Mouse (Mus musculus) adrenal gland, postnatal 10 days (tissue): ENCODE data around the gene Ndufa12. TPM values are rescaled to one million over a fixed set of nuclear protein-coding genes. Genes with fewer than 3 reads are reported as not detected.

Experiments
- DNase-seq: peaks from one replicate; pipeline ENCODE4 v3.0.0; 2021; ENCODE audit warnings: mixed read lengths
- long read RNA-seq, 2 experiments: library from polyadenylated mRNA; stranded (forward); transcript quantifications; one replicate each; pipeline ENCODE4 v2.0.0; 2021
- total RNA-seq, 2 experiments: library from RNA; stranded (reverse); gene quantifications; 2 replicates each; pipeline ENCODE4 v1.2.3; 2021

The Ndufa12 gene
- total RNA-seq: 100 to 1,000 TPM; 485 to 536 TPM
- long read RNA-seq, experiment 1, transcript Ndufa12-201 (4 exons, 1,110 nt): major isoform, 512 of 534 reads
- long read RNA-seq, experiment 1, partial matches to known transcripts: 12 of 534 reads
- long read RNA-seq, experiment 1, other reads (novel, unspliced or antisense): 7 of 534 reads
- long read RNA-seq, experiment 2, transcript Ndufa12-201 (4 exons, 1,110 nt): major isoform, 459 of 475 reads
- long read RNA-seq, experiment 2, partial matches to known transcripts: 7 of 475 reads
- long read RNA-seq, experiment 2, other reads (novel, unspliced or antisense): 9 of 475 reads

DNA sequence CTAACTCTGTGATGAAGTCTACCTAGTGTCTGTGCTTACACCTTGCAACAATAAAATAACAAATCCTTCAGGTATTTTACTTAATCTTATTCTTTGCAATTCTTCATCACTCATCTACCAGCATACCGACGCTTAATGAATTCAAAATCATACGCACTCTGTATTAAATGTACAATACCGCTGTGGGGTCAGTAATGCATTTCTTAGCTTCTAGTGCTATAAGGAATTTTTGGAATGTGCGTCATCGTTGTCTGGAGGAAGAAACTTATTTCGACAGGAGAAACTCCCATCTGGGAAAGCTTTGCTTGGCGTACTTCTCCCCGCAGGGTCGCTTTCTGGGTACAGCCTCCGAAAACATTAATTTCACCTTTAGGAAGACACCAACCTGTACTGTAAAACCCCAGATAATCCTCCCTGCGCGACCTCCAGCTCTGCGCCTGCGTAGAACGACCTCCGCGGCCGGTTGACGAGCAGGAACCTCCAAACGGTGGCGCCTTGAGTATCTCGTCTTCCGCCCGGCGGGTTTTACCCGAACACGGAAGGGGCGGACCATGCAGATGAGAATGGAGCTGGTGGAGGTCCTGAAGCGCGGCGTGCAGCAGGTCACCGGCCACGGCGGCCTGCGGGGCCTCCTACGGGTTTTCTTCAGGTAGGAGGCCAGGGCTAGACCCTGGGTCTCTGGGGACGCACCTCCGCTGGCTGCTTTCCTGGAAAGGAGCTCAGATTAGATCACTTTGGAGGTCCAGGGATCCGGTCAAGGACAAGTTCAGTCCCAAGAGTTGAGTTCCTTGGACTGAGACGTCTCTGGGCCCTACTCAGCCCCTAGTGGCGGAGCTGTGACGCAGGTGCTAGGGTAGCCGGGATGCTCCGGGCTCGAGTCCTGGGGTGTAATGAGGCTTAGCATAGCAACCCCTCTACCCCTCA lies at the start of gene Ndufa12:
TSS of gene Ndufa12 (plus strand) at position 239 of the 924 bp plus-strand sequence.
- DNase-seq: peak; percentile 97

DNA sequence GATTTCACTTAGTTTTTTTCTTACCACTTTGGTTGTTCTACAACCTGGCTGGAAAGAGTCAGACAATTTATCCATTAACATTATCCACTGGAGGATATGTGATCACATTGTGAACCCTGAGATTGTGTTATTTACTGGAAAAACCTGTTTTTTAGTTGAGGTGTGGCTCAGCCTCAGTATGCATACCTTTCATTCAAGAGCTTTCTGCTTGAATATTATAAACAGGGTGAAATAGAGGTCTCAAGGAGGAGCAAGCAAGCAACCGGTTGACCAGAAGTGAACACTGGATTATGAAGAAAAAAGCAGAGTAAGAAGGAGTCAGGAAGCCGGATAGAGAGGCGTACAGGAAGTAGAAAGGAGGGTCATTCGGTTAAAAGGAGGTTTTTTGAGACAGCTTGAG lies 47.0 kb upstream of the Ndufa12 start:
- DNase-seq: no peak

DNA sequence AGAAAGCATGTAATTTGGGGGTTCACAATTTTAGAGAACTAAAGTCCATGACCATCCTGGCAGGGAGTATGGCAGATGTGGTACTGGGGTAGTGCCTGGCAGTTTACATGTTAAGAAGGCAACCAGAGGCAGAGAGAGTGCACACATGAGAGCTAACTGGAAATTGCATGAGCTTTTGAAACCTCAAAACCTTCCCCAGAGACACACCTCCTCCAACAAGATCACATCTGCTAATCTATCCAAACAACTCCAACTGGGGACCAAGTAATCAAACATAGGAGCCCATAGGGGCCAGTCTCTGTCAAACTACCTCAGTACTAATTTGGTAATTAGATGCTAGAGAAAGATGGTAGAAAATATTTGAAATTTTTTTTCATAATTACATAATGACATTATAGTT lies 44.7 kb upstream of the Ndufa12 start:
- DNase-seq: no peak

DNA sequence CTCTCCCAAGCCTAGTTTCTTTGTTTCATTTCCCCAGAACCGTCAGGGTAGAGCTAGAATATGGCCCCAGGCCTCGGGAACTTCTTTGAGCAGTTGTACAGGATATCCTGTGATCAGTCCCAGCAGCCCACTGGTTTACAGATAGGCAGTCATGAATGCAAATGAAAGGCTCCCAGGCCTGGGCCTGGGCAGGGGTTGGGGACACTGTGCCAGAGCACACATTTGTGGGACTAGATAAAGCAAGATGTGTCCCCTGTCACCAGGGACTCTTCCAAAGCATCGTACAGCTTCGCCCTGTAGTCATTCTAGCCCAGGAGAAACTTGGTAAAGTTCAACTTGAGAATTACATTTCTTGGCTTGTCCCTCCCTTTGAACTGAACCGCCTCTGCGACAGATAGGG lies 39.6 kb upstream of the Ndufa12 start:
- DNase-seq: no peak

DNA sequence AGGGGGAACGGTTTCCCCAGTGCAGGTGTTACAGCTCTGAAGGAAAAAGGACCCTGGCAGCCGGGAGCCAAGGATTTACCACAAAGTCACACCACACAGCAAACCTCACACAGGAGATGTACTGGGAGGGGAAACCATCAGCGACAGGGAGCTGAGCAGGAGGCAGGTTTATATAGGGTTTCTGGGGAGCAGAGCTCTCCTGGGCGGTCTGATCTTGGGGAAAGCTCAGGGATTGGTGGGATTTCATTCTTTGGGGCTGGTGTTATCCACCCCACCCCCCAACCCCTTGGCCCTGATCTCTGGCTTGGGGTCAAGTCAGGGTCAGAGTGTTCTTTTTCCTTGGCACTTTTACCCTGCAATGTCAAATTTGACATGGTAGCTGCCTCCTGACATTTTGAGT lies 39.1 kb upstream of the Ndufa12 start:
- DNase-seq: no peak

DNA sequence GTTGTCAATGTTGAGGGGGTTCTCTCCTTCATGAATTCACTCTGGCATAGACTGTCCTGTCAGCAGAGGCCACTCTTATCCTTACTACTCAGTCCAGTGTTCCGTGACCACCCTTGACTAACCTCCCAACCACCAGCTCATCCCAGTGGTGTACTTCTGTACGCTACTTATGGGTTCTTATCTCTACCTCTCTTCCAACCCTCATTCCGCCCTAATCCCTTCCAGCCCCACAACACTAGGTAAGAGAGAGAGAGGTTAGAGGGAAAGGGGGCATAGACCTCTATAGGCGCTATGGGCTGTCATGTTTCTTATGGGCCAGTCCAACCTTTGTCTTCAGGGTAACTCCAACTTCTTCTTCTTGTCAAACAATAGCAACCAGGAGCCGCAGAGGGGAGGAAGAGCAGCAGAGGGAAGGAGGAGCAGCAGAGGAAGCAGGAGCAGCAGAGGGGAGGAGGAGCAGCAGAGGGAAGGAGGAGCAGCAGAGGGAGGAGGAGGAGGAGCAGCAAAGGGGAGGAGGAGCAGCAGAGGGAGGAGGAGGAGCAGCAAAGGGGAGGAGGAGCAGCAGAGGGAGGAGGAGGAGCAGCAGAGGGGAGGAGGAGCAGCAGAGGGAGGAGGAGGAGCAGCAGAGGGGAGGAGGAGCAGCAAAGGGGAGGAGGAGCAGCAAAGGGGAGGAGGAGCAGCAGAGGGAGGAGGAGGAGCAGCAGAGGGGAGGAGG lies 37.3 kb upstream of the Ndufa12 start:
- DNase-seq: no peak

DNA sequence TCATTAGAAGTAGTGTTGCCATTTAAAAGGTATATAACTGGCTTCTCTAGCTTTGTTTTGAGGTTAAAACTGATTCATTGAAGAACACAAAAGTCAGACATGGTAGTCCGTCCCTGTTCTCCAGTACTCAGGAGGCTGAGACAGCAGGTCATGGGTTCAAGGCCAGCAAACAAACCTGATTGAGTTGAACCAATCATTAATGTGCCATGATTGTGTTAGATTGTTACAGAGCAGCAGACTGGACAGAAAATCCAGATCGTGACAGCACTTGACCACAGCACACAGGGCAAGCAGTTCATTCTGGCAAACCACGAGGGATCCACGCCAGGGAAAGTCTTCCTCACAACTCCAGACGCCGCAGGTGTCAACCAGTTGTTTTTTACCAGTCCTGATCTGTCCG lies 36.5 kb upstream of the Ndufa12 start:
- DNase-seq: no peak

DNA sequence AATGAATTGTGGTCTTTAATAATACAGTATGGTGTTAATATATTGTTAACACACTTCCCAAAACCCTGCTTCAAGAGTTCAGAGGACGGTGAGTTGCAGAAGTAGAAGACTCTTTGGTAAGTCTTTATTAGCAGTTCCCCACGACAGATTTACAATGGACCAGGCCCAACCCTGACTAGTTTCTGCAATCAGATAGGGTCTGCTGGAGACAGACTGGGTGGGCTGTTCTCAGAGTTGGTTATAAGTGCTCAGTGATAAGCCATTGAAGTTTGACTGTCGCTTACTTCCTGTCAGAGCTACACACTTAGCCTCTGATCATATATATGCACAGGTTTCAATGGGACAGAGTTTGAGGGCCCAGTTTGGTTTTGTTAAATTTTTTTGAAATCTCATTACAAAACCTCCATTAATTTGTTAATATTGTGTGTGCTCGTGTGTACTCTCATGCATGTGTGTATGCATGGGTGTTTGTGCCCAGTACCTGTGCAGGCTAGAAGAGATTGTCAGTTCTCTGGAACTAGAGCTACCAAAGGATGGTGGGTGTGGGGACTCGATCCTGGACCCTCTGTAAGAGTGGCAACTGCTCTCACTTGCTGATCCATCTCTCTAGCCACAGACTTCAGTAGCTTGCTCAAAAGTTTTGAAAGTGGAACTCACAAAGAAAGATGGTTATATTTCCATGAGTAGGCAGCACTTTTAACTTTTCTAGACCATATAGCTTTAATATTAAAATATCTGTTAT lies 34.2 kb upstream of the Ndufa12 start:
- DNase-seq: no peak

DNA sequence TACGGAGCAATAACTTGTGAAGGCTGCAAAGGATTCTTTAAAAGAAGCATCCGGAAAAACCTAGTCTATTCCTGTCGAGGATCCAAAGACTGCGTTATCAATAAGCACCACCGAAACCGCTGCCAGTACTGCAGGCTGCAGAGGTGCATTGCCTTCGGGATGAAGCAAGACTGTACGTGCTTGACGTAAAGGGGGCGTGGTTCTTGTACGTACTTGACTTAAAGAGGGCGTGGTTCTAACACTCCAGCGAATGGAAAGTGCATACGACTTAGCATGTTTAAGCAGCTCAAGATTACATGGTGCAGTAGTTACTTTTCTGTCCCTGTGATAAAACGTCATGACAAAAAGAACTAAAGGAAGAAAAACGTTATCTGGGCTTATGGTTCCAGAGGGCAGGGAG lies 33.1 kb upstream of the Ndufa12 start:
- no peak for DNase-seq

DNA sequence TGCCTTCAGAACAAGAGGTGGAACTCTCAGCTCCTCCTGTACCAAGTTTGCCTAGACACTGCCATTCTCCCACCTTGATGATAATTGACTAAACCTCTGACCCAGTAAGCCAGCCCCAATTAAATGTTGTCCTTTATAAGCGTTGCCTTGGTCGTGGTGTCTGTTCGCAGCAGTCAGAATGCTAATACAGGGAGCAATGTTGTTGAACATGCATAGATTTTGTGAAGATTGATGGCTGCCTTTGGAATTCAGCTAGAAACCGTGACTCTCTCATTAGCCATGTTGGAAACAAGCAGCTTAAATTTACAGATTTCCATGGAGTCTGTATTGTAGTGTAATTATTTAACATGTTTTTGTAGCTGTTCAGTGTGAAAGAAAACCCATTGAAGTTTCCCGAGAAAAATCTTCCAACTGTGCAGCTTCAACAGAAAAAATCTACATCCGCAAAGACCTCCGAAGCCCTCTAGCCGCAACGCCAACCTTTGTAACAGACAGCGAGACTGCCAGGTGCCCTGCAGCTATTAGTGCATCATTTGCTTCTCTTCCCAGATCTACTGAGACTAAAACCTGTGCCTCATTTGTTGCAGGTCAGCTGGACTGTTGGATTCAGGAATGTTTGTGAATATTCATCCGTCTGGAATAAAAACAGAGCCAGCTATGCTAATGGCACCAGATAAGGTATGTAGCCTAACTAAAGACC lies 31.3 kb upstream of the Ndufa12 start:
- no peak for DNase-seq

DNA sequence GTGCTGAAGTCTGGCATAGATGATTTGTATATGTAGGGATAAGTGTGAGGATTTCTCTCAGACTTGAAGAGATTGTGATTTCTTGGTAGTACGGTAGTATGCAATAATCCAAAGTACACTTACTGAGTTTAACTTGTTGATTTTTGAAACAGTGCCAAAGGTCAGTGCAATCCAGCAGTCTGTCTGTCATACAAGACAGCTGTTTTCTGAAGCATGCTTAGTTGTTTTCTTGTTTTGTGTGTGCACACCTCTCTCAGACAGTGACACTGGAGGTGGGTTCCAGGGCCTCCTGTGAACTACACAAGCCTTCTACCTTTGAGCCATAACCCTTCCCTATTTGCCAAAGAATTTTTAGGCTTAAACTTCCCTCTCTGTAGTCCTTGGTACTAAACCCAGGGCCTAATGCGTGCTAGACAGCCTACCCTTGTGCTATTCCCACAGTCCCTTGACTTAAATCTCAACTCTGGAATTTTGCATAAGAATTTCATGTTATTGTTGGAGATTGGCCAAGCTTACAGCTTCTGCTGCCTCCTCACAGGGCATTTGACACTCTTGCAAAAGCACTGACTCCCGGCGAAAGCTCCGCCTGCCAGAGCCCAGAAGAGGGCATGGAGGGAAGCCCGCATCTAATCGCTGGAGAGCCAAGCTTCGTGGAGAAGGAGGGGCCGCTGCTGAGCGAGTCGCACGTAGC lies 26.9 kb upstream of the Ndufa12 start:
- DNase-seq: peak; percentile 12

DNA sequence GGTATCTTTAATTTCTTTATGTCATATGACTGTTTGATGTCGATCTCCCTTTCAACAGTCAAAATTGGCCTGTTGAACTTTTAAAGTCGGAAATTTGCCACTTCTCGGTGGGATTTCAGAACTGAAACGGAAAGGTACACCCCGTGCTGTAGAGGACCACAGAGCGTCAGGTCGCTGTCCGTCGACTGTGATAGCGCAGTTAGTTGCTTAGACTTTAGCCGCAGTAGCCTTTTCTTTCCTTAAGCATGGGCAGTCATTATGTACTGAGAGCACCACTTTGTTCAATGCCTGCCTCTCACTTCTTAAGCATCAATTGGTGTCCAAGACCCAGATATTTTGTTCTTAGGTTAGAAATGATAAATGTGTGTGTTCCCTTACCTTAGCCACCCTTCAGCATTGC lies 26.4 kb upstream of the Ndufa12 start:
- no peak for DNase-seq

DNA sequence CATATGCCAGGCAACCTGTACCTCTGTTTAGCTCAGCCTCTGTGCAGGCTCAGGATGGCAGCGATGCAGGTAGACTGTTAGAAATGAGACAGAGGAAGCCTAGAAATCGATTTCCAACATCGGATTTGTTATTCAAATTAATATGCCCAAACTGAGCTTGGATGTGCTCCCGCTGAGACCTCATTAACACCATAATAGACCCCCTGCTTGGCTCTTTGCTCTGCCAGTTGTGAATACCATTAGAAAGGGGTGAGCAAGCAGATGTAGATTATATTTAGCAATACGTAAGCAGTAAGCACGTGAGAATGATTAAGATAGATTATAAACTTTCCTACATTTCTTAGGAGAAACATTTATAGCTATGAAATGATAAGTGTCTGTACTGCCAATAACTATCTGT lies 25.8 kb upstream of the Ndufa12 start:
- no peak for DNase-seq

DNA sequence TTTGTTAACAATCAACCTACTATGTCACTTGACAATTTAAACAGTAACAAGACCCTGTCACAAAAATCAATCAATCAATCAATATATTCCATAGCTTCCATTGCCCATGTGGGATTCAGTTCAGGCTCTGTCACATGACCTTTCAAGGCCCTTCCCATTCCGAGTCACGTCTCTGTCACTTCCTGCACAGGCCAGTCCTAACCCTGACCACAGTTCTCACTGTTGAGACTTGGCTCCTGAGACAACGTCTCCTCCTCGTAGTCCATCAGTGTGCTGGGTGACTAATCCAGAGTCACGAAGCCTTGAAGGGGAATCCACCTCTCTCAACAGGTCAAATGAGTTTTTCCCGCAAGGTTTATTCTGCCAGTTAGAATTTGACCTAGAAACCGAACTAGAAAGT lies 23.9 kb upstream of the Ndufa12 start:
- peak; percentile 15 for DNase-seq

DNA sequence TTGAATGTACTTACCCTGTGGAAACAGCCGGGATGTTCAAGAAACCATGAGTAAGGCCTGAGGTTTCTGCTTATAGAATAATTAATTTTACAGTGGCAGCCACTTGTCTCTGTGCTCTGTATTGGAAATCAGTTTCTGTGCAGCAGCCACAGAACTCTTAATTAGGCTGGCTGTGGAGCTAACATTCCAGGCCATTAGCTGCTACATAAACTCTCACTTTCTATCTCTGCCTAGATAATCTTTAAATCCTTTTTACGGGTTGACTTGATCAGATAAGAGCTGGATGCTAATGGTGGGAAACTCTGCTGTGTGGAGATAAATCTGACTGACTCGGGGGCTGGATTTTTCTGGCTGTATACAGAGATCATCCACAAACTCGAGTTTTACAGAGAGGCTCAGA lies 15.3 kb upstream of the Ndufa12 start:
- DNase-seq: no peak

DNA sequence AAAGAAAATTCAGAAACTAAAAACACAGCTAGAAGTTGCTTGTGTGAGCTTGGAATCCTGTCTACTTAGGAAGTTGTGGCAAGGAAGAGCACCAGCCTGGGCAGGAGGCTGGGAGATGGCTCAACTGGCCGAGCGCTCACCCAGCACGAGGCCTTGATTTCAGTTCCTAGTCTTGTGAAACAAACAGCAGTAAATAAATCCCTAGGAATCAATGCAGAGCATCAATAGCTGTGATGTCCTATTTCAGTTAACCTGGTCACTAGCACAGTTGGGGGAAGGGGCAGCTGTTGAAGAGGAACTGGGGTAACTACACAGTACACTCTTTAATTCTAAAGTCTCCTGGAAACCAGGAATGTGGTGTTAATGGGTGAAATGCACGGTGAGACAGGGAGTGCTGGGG lies 6.5 kb downstream of the Ndufa12 start:
- no peak for DNase-seq

DNA sequence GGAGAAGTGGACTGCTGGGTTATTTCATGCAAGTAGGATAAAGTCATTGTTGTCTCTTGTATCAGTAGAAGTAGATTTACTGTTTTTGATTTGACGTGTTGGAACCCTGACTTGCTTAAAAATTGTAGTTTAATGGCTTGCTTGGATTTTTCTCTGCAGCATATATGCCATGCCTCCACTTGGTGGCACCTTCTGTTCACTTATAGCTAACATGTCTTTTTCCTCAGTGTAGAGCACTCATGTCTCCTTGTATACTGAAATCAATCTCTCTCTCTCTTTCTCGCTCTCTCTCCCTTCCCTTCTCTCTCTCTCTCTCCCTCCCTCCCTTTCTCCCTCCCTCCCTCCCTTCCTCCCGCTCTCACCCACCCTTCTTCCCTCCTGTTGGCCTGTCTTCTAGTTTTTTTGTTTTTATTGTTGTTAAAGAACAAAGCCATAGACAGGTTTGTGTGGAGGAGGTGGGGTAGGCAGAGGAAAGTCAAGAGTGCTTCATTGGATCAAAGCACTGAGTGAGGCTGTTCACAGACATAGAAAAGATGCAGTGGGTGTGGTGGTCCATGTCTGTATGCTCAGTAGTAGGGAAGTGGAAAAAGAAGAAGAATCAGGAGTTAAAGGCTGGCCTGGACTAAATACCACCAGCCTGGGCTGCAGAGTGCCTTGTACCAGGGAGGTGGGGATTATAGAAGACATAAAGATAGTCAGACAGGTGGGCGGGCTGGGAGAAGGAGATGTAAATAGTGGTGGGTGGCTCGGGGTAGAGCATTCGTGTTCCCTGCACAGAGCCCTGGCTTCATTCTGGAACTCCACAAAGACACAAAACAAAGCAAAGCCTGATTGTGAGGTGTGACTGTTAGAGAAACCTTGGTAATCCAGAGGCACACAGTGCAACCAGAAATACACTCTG lies 12.4 kb downstream of the Ndufa12 start:
- no peak for DNase-seq

DNA sequence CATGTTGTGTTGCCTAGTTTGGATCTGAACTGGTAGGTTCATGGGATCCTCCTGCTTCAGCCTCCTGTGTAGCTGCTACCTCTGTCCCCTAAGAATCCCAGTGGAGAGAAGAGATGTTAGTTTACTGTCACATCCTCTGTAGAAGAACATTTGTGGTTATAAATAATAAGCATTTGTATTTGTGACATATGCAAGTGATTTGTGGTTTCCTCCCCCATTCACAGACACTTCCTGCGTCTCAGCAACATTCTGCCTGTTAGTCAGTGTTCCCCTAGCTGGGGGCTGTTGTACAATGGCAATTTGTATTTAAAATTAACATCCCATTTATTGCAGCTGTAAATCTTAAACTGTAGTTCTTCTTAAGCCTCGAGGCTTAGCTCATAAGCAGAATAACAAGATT lies 13.2 kb downstream of the Ndufa12 start:
- no peak for DNase-seq

DNA sequence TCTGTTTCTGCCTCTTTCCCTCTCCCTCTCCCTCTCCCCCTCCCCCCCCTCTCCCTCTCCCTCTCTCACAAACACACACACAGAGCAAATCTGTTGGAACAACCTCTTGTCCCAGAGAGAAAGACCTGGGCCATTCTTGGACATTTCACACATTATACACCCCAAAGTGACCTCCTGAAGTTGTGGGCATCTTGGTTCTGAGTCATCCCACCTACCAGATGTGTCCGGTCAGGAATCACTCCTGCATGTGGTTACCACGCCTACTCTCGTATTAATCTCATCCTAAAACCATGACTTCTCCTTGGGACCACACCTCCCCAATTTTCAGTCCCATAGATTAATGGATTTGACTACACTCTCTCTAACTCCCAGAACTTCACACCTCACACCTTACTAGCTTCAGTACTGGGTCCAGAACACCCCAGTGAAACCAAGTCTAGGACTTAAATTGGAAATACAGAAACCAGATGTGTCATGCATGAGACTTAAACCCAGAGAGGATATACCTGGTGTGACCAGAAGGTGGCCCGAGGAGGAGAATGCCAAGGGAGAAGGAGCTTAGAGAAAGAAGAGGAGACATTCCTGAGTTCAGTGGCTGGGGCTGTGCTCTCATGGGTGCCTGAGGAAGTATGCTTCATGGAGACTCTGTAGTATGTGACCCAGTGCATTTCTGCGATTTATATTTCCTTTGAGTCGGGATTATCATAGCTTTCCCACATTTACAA lies 26.7 kb downstream of the Ndufa12 start:
- DNase-seq: no peak
